Mouse (Mus musculus): ENCODE results near the gene Spata17.

GRCm38 (mm10) chr1:187006227-187006925 is 208.9 kb downstream of the Spata17 start:
- TF ChIP-seq CTCF (IDR thresholded peaks at IDR 0.05; ENCODE audit: insufficient read depth, low read length): no peak
- no peak for TF ChIP-seq POLR2A (IDR thresholded peaks at IDR 0.05; ENCODE audit: borderline replicate concordance, extremely low read depth, low read depth, low read length)

All from lung, adult 2 months (tissue).